Mouse (Mus musculus): ENCODE results near the gene Efhd1. TPM values are rescaled to one million over a fixed set of nuclear protein-coding genes. Genes with fewer than 3 reads are reported as not detected.

Gene Efhd1
- polyA plus RNA-seq, 2 experiments = 2.3 to 2.5 TPM

- WGBS = 68% methylated on average over 4 of the region's 4 CpGs
- Histone ChIP-seq H3K4me1 (ENCODE audit: control insufficient read depth, insufficient read depth, low read length) (no peaks in the 10 kb centered on the region), H3K27me3 (ENCODE audit: control insufficient read depth, insufficient read depth, low read length) (no peaks in the 10 kb centered on the region), H3K4me3 (replicated peaks; ENCODE audit: low read length) (no peak overlapping the region), H3K9me3 (ENCODE audit: control insufficient read depth, low read length) (no peaks in the 10 kb centered on the region), H3K36me3 (ENCODE audit: control insufficient read depth, insufficient read depth, low read length) (no peaks in the 10 kb centered on the region), H3K4me2 (replicated peaks; ENCODE audit: low read depth, low read length, severe bottlenecking) (no peak overlapping the region), H3K27ac (replicated peaks; ENCODE audit: low read depth, low read length) (no peak overlapping the region), H3K9ac (ENCODE audit: low read depth, low read length, severe bottlenecking) (no peak overlapping the region)
- ATAC-seq (ENCODE audit: low FRiP score, low read depth) (no peak), DNase-seq (ENCODE audit: low spot score) (no peak)
- TF ChIP-seq POLR2A (IDR thresholded peaks at IDR 0.05; ENCODE audit: borderline replicate concordance, extremely low read depth, insufficient read depth, insufficient read length) = no peak
Observed at GRCm38 (mm10) chr1:87294063-87294710, 30.0 kb downstream of the Efhd1 start.

GRCm38 (mm10) chr1:87294951-87295350 lies 30.8 kb downstream of the Efhd1 start:
- Histone ChIP-seq H3K27ac (replicated peaks; ENCODE audit: low read depth, low read length) (no peak overlapping the region), H3K4me3 (replicated peaks; ENCODE audit: low read length) (no peak overlapping the region), H3K9me3 (ENCODE audit: control insufficient read depth, low read length) (no peaks in the 10 kb centered on the region), H3K4me1 (ENCODE audit: control insufficient read depth, insufficient read depth, low read length) (no peaks in the 10 kb centered on the region), H3K36me3 (ENCODE audit: control insufficient read depth, insufficient read depth, low read length) (no peaks in the 10 kb centered on the region), H3K27me3 (ENCODE audit: control insufficient read depth, insufficient read depth, low read length) (no peaks in the 10 kb centered on the region), H3K9ac (ENCODE audit: low read depth, low read length, severe bottlenecking) (no peak overlapping the region), H3K4me2 (replicated peaks; ENCODE audit: low read depth, low read length, severe bottlenecking) (no peak overlapping the region)
- ATAC-seq (ENCODE audit: low FRiP score, low read depth) = no peak
- WGBS = 60% methylated on average over 4 of the region's 4 CpGs
- no peak for TF ChIP-seq POLR2A (IDR thresholded peaks at IDR 0.05; ENCODE audit: borderline replicate concordance, extremely low read depth, insufficient read depth, insufficient read length)
- DNase-seq (ENCODE audit: low spot score) = no peak

- Histone ChIP-seq H3K9ac (ENCODE audit: low read depth, low read length, severe bottlenecking) (no peak overlapping the region), H3K4me1 (ENCODE audit: control insufficient read depth, insufficient read depth, low read length) (no peaks in the 10 kb centered on the region), H3K36me3 (ENCODE audit: control insufficient read depth, insufficient read depth, low read length) (no peaks in the 10 kb centered on the region), H3K4me2 (replicated peaks; ENCODE audit: low read depth, low read length, severe bottlenecking) (no peak overlapping the region), H3K9me3 (ENCODE audit: control insufficient read depth, low read length) (no peaks in the 10 kb centered on the region), H3K4me3 (replicated peaks; ENCODE audit: low read length) (no peak overlapping the region), H3K27me3 (ENCODE audit: control insufficient read depth, insufficient read depth, low read length) (no peaks in the 10 kb centered on the region), H3K27ac (replicated peaks; ENCODE audit: low read depth, low read length) (no peak overlapping the region)
- TF ChIP-seq POLR2A (IDR thresholded peaks at IDR 0.05; ENCODE audit: borderline replicate concordance, extremely low read depth, insufficient read depth, insufficient read length) = no peak
- WGBS = 84% methylated on average over 10 of the region's 10 CpGs
- ATAC-seq (ENCODE audit: low FRiP score, low read depth) (no peak), DNase-seq (ENCODE audit: low spot score) (no peak)
Observed at GRCm38 (mm10) chr1:87297346-87297925, 33.3 kb downstream of the Efhd1 start.

GRCm38 (mm10) chr1:87300360-87301286 lies 36.5 kb downstream of the Efhd1 start:
- WGBS = 51% methylated on average over 14 of the region's 14 CpGs
- H3K27ac ChIP-seq (replicated peaks; ENCODE audit: low read depth, low read length) = no peak overlapping the region
- no peak for ATAC-seq (ENCODE audit: low FRiP score, low read depth)
- no peak overlapping the region for H3K9ac ChIP-seq (ENCODE audit: low read depth, low read length, severe bottlenecking)
- no peaks in the 10 kb centered on the region for H3K4me1 ChIP-seq (ENCODE audit: control insufficient read depth, insufficient read depth, low read length)
- no peak for DNase-seq (ENCODE audit: low spot score)
- H3K36me3 ChIP-seq (ENCODE audit: control insufficient read depth, insufficient read depth, low read length) = no peaks in the 10 kb centered on the region
- H3K4me3 ChIP-seq (replicated peaks; ENCODE audit: low read length) = no peak overlapping the region
- no peak overlapping the region for H3K4me2 ChIP-seq (replicated peaks; ENCODE audit: low read depth, low read length, severe bottlenecking)
- TF ChIP-seq POLR2A (IDR thresholded peaks at IDR 0.05; ENCODE audit: borderline replicate concordance, extremely low read depth, insufficient read depth, insufficient read length) = no peak
- H3K27me3 ChIP-seq (ENCODE audit: control insufficient read depth, insufficient read depth, low read length) = no peaks in the 10 kb centered on the region
- no peaks in the 10 kb centered on the region for H3K9me3 ChIP-seq (ENCODE audit: control insufficient read depth, low read length)

GRCm38 (mm10) chr1:87301971-87302370 lies 37.8 kb downstream of the Efhd1 start:
- no peak for DNase-seq (ENCODE audit: low spot score)
- no peak for TF ChIP-seq POLR2A (IDR thresholded peaks at IDR 0.05; ENCODE audit: borderline replicate concordance, extremely low read depth, insufficient read depth, insufficient read length)
- Histone ChIP-seq H3K4me1 (ENCODE audit: control insufficient read depth, insufficient read depth, low read length) (no peaks in the 10 kb centered on the region), H3K4me3 (replicated peaks; ENCODE audit: low read length) (no peak overlapping the region), H3K4me2 (replicated peaks; ENCODE audit: low read depth, low read length, severe bottlenecking) (no peak overlapping the region), H3K9me3 (ENCODE audit: control insufficient read depth, low read length) (no peaks in the 10 kb centered on the region), H3K27ac (replicated peaks; ENCODE audit: low read depth, low read length) (no peak overlapping the region), H3K27me3 (ENCODE audit: control insufficient read depth, insufficient read depth, low read length) (no peaks in the 10 kb centered on the region), H3K9ac (ENCODE audit: low read depth, low read length, severe bottlenecking) (no peak overlapping the region), H3K36me3 (ENCODE audit: control insufficient read depth, insufficient read depth, low read length) (no peaks in the 10 kb centered on the region)
- WGBS = 80% methylated on average over 2 of the region's 2 CpGs
- ATAC-seq (ENCODE audit: low FRiP score, low read depth) = no peak
